Mouse (Mus musculus) duodenum, adult 2 months (tissue): ENCODE data around the gene Arf5. TPM values are rescaled to one million over a fixed set of nuclear protein-coding genes. Genes with fewer than 3 reads are reported as not detected.

ENCODE experiments used
- polyA plus RNA-seq: library from polyadenylated mRNA; depleted of rRNA; stranded (reverse); fragments of >200 nt; gene quantifications from 2 replicates; pipeline ENCODE4 v1.2.3, GENCODE M21; 2012; ENCODE audit warnings: low replicate concordance; rRNA removed

Arf5 gene
- polyA plus RNA-seq = 810 and 2,700 TPM in 2 replicates

DNA sequence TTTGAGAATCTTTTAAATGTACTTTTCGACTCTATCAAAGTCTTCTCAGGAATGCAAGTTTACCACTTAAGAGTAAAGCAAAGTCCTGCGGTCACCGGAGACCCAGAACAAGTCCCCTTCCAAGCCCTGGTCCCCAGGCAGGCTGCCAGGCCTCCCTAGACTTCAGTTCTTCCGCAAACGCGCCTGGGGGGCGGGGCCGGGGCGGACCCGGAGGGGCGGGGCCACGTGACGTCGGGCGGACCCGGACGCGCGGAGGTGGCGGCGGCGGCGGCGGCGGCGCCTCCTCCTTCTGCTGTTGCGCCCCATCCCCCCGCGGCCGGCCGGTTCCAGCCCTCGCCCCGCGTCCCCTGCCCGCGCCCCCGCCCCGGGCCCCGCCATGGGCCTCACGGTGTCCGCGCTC is at the start of gene Arf5:
TSS of gene Arf5 (plus strand) at position 248 of the 400 bp plus-strand sequence.

DNA sequence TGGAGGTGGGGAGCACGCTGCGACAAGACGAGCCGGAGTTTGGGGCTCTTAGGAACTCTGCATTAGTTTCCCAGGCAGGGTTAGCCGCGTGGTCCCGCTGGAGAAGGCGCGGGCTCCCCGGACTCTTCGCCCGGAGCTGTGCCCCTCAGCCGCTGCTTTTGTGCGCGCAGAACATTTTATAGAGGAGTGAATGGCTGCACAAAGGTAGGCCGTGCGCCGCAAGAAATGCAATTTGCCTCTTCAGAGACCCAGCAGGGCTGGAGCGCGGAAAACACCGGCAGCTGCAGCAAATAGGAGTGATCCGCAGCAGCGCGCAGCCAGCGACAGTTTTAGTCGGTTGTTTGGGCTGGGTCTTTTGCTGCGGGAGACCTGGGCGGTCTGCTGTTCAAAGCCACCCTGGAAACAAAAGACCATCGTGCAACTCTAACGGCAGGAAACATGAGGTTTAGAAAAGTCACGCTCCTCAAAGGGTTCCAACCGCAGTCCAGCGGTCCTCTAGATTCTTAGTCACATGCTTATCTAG is 25.6 kb upstream of the Arf5 start, which contains the start of gene Zfp800:
TSS of gene Zfp800 (minus strand) at position 325 of the 523 bp plus-strand sequence.

DNA sequence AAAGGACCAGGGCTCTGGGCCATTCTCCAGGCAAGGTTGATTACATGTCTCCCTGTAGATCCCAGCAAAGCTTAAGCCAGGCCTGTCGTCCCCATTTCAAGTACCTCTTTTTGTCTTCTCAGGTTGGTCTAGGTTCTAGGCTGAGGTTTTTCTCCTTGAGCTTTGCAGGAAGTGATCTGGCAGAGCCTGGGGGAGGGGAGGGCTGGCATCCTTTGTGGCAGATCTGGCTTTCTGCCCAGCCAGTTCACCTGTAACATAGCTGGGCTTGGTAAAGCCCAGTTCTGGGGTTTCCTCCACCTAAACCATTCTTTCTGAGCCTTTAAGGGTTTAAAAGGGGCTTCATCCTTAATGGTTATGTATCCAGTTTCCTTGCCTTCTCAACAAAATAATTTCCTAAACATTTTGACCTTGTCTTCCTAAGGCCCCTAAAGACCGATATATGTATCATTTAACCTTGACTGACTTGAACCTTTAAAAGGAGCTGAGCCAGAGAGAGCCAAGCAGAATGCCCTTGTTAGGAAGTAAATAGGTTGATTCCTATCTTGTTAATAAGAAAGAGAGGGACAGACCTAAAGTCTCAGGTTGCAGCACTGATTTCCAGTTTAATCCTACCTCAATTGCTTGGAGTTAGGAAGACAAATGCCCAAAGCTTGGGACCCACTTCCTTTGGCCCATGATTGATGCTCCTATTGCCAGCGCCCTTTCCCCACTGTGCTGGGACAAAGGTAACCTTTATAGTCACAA is 3.9 kb downstream of the Arf5 start, which contains the start of gene Fscn3:
TSS of gene Fscn3 (plus strand) at position 694 of the 744 bp plus-strand sequence.

GRCm38 (mm10) chr6:28428290-28428689 is 4.9 kb downstream of the Arf5 start, which contains the start of gene Gcc1:
Gene Gcc1, minus strand, starts transcription at chr6:28428390.

DNA sequence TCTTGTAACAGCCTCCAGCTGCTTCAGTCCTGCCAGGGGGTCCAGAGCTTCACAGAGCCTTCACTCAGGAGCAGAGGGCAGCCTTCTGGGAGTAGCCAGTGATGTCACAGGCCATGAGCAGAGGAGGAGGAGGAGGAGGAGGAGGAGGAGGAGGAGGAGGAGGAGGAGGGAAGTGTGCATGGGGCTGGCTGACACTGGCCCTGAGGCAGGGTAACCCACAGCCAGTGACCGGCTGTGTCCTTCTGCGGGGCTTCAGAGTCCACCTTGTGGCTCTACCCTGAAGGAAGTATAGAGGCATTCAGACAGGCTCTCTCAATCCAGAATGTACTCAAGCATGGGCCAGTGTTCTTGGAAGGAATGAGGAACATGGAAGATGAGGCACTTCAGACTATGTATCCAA is 25.9 kb downstream of the Arf5 start, which contains the start of gene Pax4:
TSS of gene Pax4 (minus strand) at position 101 of the 400 bp plus-strand sequence.

GRCm38 (mm10) chr6:28474839-28475238 is 51.5 kb downstream of the Arf5 start, which contains the start of gene Snd1:
Gene Snd1, plus strand, starts transcription at chr6:28475139.

Other genes starting within 250 kb of the Arf5 start
- 1.8 and 2.9 TPM in 2 replicates for gene Zfp800, start 25.6 kb upstream of the Arf5 start, polyA plus RNA-seq
- gene Fscn3, start 4.2 kb downstream of the Arf5 start, polyA plus RNA-seq = 0.12 and 0.43 TPM in 2 replicates
- 4.3 and 5.1 TPM in 2 replicates for gene Gcc1, start 4.8 kb downstream of the Arf5 start, polyA plus RNA-seq
- 0.68 and 2.0 TPM in 2 replicates for gene Pax4, start 25.8 kb downstream of the Arf5 start, polyA plus RNA-seq
- 92.1 and 97.0 TPM in 2 replicates for gene Snd1, start 51.6 kb downstream of the Arf5 start, polyA plus RNA-seq